Mouse (Mus musculus) midbrain, postnatal 0 days (tissue): ENCODE results near the gene Stat6. TPM values are rescaled to one million over a fixed set of nuclear protein-coding genes. Genes with fewer than 3 reads are reported as not detected.

Source experiments
- ATAC-seq: fragments of 200-750 bp; cut with Nextera tagmentation; 2 replicates; pipeline ENCODE4 v1.8.0; 2017; ENCODE audit warnings: moderate number of reproducible peaks, mild to moderate bottlenecking, moderate TSS enrichment, moderate library complexity; ENCODE audit not compliant: low FRiP score
- DNase-seq: peaks from one replicate; pipeline ENCODE4 v3.0.0-alpha.2; 2015; ENCODE audit warnings: low spot score
- H3K27ac ChIP-seq: fragments of 300-500 bp; sonication (generic); 2 replicates; pipeline ENCODE4 v1.5.1; 2014; ENCODE audit warnings: low read depth, mild to moderate bottlenecking, low read length, mixed read lengths
- H3K27me3 ChIP-seq: fragments of 300-500 bp; sonication (generic); 2 replicates; pipeline ENCODE4 v1.6.1; 2014; ENCODE audit warnings: low read length, control low read depth, mixed read lengths; ENCODE audit not compliant: insufficient read depth
- H3K36me3 ChIP-seq: fragments of 300-500 bp; sonication (generic); 2 replicates; pipeline ENCODE4 v1.6.1; 2014; ENCODE audit warnings: low read length, control low read depth, mixed read lengths; ENCODE audit not compliant: insufficient read depth
- H3K4me1 ChIP-seq: fragments of 300-500 bp; sonication (generic); 2 replicates; pipeline ENCODE4 v1.6.1; 2014; ENCODE audit warnings: mild to moderate bottlenecking, control low read depth, antibody characterized with exemption, low read length, mixed read lengths; ENCODE audit not compliant: insufficient read depth
- H3K4me2 ChIP-seq: fragments of 300-500 bp; sonication (generic); 2 replicates; pipeline ENCODE4 v1.6.1; 2014; ENCODE audit warnings: low read depth, mild to moderate bottlenecking, low read length, mixed read lengths; ENCODE audit not compliant: poor library complexity, severe bottlenecking
- H3K4me3 ChIP-seq: fragments of 300-500 bp; sonication (generic); 2 replicates; pipeline ENCODE4 v1.5.1; 2014; ENCODE audit warnings: low read depth, mild to moderate bottlenecking, low read length, moderate library complexity
- H3K9ac ChIP-seq: fragments of 300-500 bp; sonication (generic); replicated peaks from 2 replicates; pipeline ENCODE4 v1.6.1; 2014; ENCODE audit warnings: mild to moderate bottlenecking, low read length, moderate library complexity, mixed read lengths; ENCODE audit not compliant: poor library complexity, severe bottlenecking
- H3K9me3 ChIP-seq: fragments of 300-500 bp; sonication (generic); 2 replicates; pipeline ENCODE4 v1.6.1; 2016; ENCODE audit warnings: low read length, control low read depth
- CTCF ChIP-seq: IDR thresholded peaks from 2 replicates; pipeline ENCODE4 v1.5.1; 2016; ENCODE audit warnings: antibody characterized with exemption, mild to moderate bottlenecking
- WGBS: fragments of 180-500 bp; shearing (Covaris S2); extraction: QIAGEN DNeasy Blood & Tissue Kit; methylation state at CpG from one replicate; pipeline ENCODE4 v1.1.7; 2014; 5-methylcytosine and 5-hydroxymethylcytosine counted together
- polyA plus RNA-seq: library from polyadenylated mRNA; unstranded; fragments of >200 nt; fragmentation: Nextera tagmentation; extraction: Ambion mirVana; gene quantifications from 2 replicates; pipeline ENCODE4 v1.2.1, GENCODE M21; 2015
- total RNA-seq: library from RNA; depleted of rRNA; stranded (reverse); fragments of >200 nt; gene quantifications from 2 replicates; pipeline ENCODE4 v1.2.3, GENCODE M21; 2014

Gene Stat6
- total and polyA plus RNA-seq, 2 experiments from 2014 or later: 3.9 to 10.2 TPM

DNA sequence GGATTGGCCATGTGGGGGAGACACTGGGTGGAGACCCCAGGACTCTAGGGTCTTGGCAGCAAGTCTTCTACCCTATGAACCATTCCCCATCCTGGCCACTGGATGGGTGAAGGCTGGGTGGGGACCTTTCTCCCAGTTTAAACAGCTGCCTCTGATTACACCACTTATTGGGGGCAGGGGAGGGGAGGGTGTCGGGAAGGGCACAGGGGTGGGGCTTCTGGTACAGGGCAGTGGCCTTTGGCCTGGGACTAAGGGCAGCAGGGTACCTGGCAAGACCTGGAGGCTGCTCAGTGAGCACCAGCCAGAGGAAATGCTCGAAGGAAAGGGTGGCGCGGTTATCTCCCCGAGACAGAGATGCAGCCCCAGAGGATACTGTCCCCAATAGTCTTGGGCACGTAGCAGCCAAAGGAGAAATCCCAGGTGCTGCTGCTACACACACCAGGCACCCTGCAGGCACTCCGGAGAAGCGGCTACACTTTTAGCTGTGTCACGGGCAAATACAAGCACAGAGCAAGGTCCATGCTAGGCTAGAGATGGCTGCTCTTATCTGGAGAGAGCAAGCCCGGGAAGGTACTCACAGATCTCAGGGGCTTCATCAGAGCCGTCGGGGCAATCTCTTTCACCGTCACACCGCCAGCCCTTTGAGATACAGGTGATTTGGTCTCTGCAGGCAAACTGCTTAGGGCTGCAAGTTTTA, 30.6 kb upstream of the Stat6 start:
- peaks cover 48% of the 10 kb centered on the region for H3K36me3 ChIP-seq
- ATAC-seq: no peak
- 91% methylated on average over 14 of the region's 14 CpGs for WGBS

DNA sequence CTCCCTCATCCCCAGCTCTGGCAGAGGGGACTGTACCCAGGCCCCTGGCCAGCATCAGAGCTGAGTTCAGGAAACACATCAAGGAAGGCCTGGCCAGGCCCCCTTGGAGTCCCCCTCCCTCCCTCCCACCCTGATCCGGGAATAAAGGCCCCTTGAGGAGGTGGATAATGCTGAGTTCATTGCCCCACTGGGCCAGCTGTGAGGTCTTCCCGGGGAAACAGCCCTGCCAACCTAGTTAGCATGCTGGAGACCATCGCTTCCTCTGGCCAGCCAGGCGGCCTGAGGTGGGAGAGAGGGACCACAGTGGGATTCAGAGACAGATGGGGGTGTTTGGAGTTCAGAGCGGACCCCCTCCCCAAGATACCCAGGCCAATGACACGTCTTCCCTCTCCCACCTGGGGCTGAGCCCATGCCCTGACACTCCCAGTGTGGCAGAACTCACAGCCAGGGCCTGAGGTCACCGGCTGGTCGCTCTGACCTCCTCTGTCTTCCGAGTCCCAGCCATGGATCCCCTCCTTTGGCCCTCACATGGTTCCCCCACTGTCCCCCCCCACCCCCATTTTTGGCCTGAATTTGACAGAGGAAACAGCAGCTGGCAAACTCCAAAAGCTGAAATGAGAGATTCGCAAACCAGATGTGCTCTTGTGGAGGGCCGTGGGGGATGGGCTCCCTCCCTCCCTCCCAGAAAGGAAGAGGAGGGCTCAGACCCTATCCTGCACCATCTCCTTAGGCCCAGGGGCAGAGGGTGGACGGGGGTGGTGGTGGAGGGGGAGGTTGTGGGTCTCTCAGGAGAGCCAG, 28.4 kb upstream of the Stat6 start:
- 0 out of 2 replicates have a peak overlapping the region, but pooled peaks have one; percentile 2 for H3K4me2 ChIP-seq
- peak; percentile 72 for DNase-seq
- no peaks in the 10 kb centered on the region for H3K27me3 ChIP-seq
- peak overlapping the region; percentile 29; the same call in 1 of the 2 replicates for H3K9ac ChIP-seq
- H3K36me3 ChIP-seq: peaks cover 33% of the 10 kb centered on the region
- no peak for TF ChIP-seq CTCF
- H3K4me3 ChIP-seq: no peak overlapping the region
- peaks cover 21% of the 10 kb centered on the region for H3K4me1 ChIP-seq
- ATAC-seq: peak; percentile 59
- H3K9me3 ChIP-seq: no peaks in the 10 kb centered on the region
- WGBS: 20% methylated on average over 12 of the region's 12 CpGs
- H3K27ac ChIP-seq: peak overlapping the region; percentile 70

More for the DNA sequence above, 30.6 kb upstream of the Stat6 start:
- no peak; the same call in 1 of the 2 replicates for TF ChIP-seq CTCF
- H3K27ac ChIP-seq: no peak overlapping the region
- H3K9me3 ChIP-seq: no peaks in the 10 kb centered on the region
- no peak overlapping the region for H3K9ac ChIP-seq
- H3K4me1 ChIP-seq: peaks cover 9% of the 10 kb centered on the region; the same call in 1 of the 2 replicates
- H3K4me3 ChIP-seq: no peak overlapping the region
- H3K27me3 ChIP-seq: no peaks in the 10 kb centered on the region
- DNase-seq: no peak
- no peak overlapping the region for H3K4me2 ChIP-seq

DNA sequence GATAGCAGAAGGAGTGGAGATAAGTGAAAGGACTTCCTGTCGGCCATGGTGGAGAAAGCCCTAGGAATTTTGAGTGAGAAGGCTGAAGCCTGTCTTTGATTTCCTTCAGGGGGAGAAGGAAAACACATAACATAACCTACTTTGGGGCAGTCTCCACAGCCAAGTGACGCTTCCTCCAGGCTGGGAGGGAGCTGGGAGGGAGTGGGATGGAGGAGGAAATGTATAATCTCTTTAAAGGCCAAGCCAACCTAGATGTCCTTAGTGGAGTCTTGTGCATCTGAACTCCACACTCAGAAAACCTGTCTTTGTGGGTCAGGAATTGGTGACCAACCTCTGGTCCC, 27.8 kb upstream of the Stat6 start:
- peak overlapping the region; percentile 29; the same call in 1 of the 2 replicates for H3K9ac ChIP-seq
- 0 out of 2 replicates have a peak overlapping the region, but pooled peaks have one; percentile 2 for H3K4me2 ChIP-seq
- no peaks in the 10 kb centered on the region for H3K27me3 ChIP-seq
- ATAC-seq: no peak
- no peak overlapping the region for H3K4me3 ChIP-seq
- H3K27ac ChIP-seq: peak overlapping the region; percentile 70
- WGBS: 22% methylated on average over 2 of the region's 2 CpGs
- peaks cover 21% of the 10 kb centered on the region for H3K4me1 ChIP-seq
- peaks cover 27% of the 10 kb centered on the region for H3K36me3 ChIP-seq
- no peak for DNase-seq
- H3K9me3 ChIP-seq: no peaks in the 10 kb centered on the region
- no peak for TF ChIP-seq CTCF

DNA sequence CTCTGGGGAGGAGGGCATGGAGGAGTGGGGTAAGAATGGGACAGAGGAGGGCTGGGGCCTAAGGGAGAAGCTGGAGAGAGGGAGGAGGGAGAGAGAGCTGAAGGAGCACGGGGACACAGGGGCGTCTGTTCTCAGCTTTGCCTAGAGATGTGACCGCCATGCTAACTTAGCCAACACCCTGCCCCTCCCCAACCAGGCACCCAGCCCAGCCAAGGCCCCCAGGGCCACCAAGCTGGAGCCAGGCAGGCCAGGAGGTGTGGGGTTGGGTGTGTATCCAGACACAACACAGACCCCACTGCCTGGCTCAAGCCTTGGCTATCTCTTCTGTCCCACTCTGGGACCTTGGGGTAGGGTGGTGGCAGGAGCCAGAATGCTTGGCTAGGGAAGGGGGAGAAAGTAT, 27.2 kb upstream of the Stat6 start:
- H3K27me3 ChIP-seq: no peaks in the 10 kb centered on the region
- H3K9me3 ChIP-seq: no peaks in the 10 kb centered on the region
- peaks cover 21% of the 10 kb centered on the region for H3K4me1 ChIP-seq
- DNase-seq: peak; percentile 53
- no peak for ATAC-seq
- H3K27ac ChIP-seq: peak overlapping the region; percentile 70; the same call in 1 of the 2 replicates
- no peak for TF ChIP-seq CTCF
- WGBS: 58% methylated on average over 3 of the region's 3 CpGs
- H3K4me2 ChIP-seq: no peak overlapping the region
- H3K36me3 ChIP-seq: peaks cover 24% of the 10 kb centered on the region
- H3K9ac ChIP-seq: no peak overlapping the region
- H3K4me3 ChIP-seq: no peak overlapping the region

GRCm38 (mm10) chr10:127616261-127616679, 26.5 kb upstream of the Stat6 start:
- TF ChIP-seq CTCF: no peak
- DNase-seq: no peak
- Histone ChIP-seq H3K27ac (0 out of 2 replicates have a peak overlapping the region, but pooled peaks have one; percentile 70), H3K36me3 (peaks cover 22% of the 10 kb centered on the region), H3K27me3 (no peaks in the 10 kb centered on the region), H3K4me1 (peaks cover 21% of the 10 kb centered on the region), H3K9ac (no peak overlapping the region), H3K4me3 (no peak overlapping the region), H3K4me2 (no peak overlapping the region), H3K9me3 (no peaks in the 10 kb centered on the region)
- no peak for ATAC-seq
- 52% methylated on average over 7 of the region's 7 CpGs for WGBS
